Mouse (Mus musculus) neural tube, embryonic 12.5 days (tissue): ENCODE measurements around the gene 2900011O08Rik. TPM values are rescaled to one million over a fixed set of nuclear protein-coding genes. Genes with fewer than 3 reads are reported as not detected.
"Not testable (repeated sequence)": the region's sequence is repeated elsewhere in the genome, so short reads cannot be mapped to it uniquely, and the experiment has no call there.

ENCODE experiments used
- ATAC-seq: fragments of 200-750 bp; cut with Nextera tagmentation; 2 replicates; pipeline ENCODE4 v1.8.0; 2017; ENCODE audit warnings: low read depth, mild to moderate bottlenecking, moderate TSS enrichment, moderate library complexity; ENCODE audit not compliant: low FRiP score
- H3K27ac ChIP-seq: fragments of 300-500 bp; sonication (generic); 2 replicates; pipeline ENCODE4 v1.5.1; 2016
- H3K27me3 ChIP-seq: fragments of 300-500 bp; sonication (generic); replicated peaks from 2 replicates; pipeline ENCODE4 v1.6.1; 2016; ENCODE audit warnings: mild to moderate bottlenecking
- H3K36me3 ChIP-seq: fragments of 300-500 bp; sonication (generic); 2 replicates; pipeline ENCODE4 v1.6.1; 2016; ENCODE audit warnings: mild to moderate bottlenecking
- H3K4me1 ChIP-seq: fragments of 300-500 bp; sonication (generic); 2 replicates; pipeline ENCODE4 v1.6.1; 2016
- H3K4me2 ChIP-seq: fragments of 300-500 bp; sonication (generic); replicated peaks from 2 replicates; pipeline ENCODE4 v1.6.1; 2016; ENCODE audit warnings: mild to moderate bottlenecking
- H3K4me3 ChIP-seq: fragments of 300-500 bp; sonication (generic); 2 replicates; pipeline ENCODE4 v1.5.1; 2016
- H3K9ac ChIP-seq: fragments of 300-500 bp; sonication (generic); 2 replicates; pipeline ENCODE4 v1.6.1; 2016; ENCODE audit warnings: mild to moderate bottlenecking
- H3K9me3 ChIP-seq: fragments of 300-500 bp; sonication (generic); 2 replicates; pipeline ENCODE4 v1.6.1; 2016; ENCODE audit warnings: mild to moderate bottlenecking
- WGBS: fragments of 180-500 bp; shearing (Covaris S2); methylation state at CpG from one replicate; pipeline ENCODE4 v1.1.7; 2016; 5-methylcytosine and 5-hydroxymethylcytosine counted together
- polyA plus RNA-seq: library from polyadenylated mRNA; unstranded; fragments of >200 nt; fragmentation: Nextera tagmentation; extraction: Ambion mirVana; gene quantifications from 2 replicates; pipeline ENCODE4 v1.2.1, GENCODE M21; 2016

The 2900011O08Rik gene
- polyA plus RNA-seq, 1 experiment from 2014 or later: 62.3 TPM

- 94% methylated on average over 2 of the region's 2 CpGs for WGBS
- no peak for ATAC-seq
- H3K9ac ChIP-seq: no peak overlapping the region
- no peak overlapping the region for H3K4me3 ChIP-seq
- no peaks in the 10 kb centered on the region for H3K27me3 ChIP-seq
- H3K36me3 ChIP-seq: no peaks in the 10 kb centered on the region
- no peaks in the 10 kb centered on the region for H3K4me1 ChIP-seq
- H3K4me2 ChIP-seq: no peak overlapping the region
- H3K27ac ChIP-seq: no peak overlapping the region
- H3K9me3 ChIP-seq: no peaks in the 10 kb centered on the region
These were observed 65.8 kb downstream of the 2900011O08Rik start for GRCm38 (mm10) chr16:14052221-14052620.

DNA sequence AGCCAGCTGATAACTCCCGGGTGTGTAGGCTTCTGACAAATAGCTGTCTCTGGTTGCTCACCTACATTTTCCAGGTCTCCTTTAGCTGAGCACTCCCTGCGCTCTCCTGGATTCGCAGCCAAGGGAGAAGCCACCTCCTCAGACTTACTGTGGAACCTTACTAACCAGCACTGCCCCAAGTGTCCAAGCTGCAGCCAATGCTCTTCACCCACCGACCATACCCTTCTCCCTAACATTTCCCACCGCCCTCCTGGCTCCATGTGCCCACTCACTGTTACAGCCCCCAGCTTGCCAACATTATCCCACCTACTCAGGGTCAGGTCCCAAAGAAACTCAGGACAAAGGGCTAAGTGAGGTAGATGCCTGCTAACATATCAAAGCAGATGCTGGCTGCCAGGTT, 66.7 kb downstream of the 2900011O08Rik start:
- Histone ChIP-seq H3K4me1 (peaks cover 2% of the 10 kb centered on the region; the same call in 1 of the 2 replicates), H3K9me3 (no peaks in the 10 kb centered on the region), H3K36me3 (no peaks in the 10 kb centered on the region), H3K4me2 (no peak overlapping the region), H3K9ac (no peak overlapping the region), H3K4me3 (no peak overlapping the region), H3K27ac (no peak overlapping the region), H3K27me3 (no peaks in the 10 kb centered on the region)
- WGBS: 87% methylated on average over 5 of the region's 5 CpGs
- ATAC-seq: no peak

DNA sequence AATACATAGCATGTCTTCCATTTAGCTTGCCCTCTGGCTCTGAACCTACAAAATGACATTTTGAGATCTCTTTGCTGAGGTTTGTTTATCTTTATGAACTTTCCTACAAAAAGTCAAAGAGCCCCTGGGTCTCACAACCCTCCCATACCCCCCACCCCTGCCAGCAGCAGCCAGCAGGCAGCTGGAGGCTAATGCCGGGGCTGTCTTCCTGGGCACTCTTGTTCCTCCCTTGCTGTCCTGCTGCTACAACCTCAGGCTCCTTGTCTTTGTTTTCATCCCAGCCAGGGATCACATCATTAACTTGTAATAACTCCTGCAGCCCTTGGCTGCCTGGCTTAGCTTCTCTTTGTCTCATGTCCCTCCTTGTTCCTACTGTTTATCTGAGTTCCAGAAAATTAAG, 68.9 kb downstream of the 2900011O08Rik start:
- no peak overlapping the region for H3K4me3 ChIP-seq
- no peaks in the 10 kb centered on the region for H3K27me3 ChIP-seq
- no peak for ATAC-seq
- H3K4me2 ChIP-seq: no peak overlapping the region
- H3K27ac ChIP-seq: no peak overlapping the region
- 19% methylated on average over 1 of the region's 1 CpGs for WGBS
- H3K9ac ChIP-seq: no peak overlapping the region
- H3K9me3 ChIP-seq: no peaks in the 10 kb centered on the region
- H3K4me1 ChIP-seq: peaks cover 9% of the 10 kb centered on the region; the same call in 1 of the 2 replicates
- H3K36me3 ChIP-seq: no peaks in the 10 kb centered on the region

DNA sequence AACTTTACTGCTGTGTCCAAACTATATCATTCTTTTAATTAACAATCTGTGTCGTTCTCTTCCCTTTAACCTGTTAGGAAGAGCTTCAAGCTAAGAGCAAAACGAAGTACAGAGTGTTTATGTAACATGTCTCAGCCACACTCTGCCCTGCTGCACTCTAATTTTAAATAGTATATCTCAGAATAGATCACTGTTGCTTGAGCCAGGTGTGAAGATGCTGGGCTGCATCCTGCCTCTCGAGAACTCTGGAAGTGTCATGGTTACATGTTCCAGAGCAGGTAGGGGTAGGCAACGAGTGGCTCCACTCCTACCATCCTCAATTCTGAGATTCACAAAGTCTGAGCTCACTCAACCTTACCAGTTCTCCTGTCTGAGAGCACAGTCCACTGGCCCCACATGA, 70.3 kb downstream of the 2900011O08Rik start:
- H3K9me3 ChIP-seq: no peaks in the 10 kb centered on the region
- ATAC-seq: no peak
- no peaks in the 10 kb centered on the region for H3K27me3 ChIP-seq
- WGBS: 86% methylated on average over 4 of the region's 4 CpGs
- H3K27ac ChIP-seq: no peak overlapping the region
- peaks cover 9% of the 10 kb centered on the region; the same call in 1 of the 2 replicates for H3K4me1 ChIP-seq
- no peak overlapping the region for H3K9ac ChIP-seq
- H3K4me3 ChIP-seq: no peak overlapping the region
- no peaks in the 10 kb centered on the region for H3K36me3 ChIP-seq
- H3K4me2 ChIP-seq: no peak overlapping the region

GRCm38 (mm10) chr16:14058541-14058940, 72.1 kb downstream of the 2900011O08Rik start:
- ATAC-seq: no peak
- H3K27me3 ChIP-seq: no peaks in the 10 kb centered on the region
- no peak overlapping the region for H3K9ac ChIP-seq
- peaks cover 9% of the 10 kb centered on the region; the same call in 1 of the 2 replicates for H3K4me1 ChIP-seq
- no peaks in the 10 kb centered on the region for H3K9me3 ChIP-seq
- no peak overlapping the region for H3K4me3 ChIP-seq
- H3K27ac ChIP-seq: no peak overlapping the region
- no peak overlapping the region for H3K4me2 ChIP-seq
- H3K36me3 ChIP-seq: no peaks in the 10 kb centered on the region
- 24% methylated on average over 1 of the region's 1 CpGs for WGBS

- 38% methylated on average over 1 of the region's 1 CpGs for WGBS
- ATAC-seq: no peak
- no peak overlapping the region for H3K4me3 ChIP-seq
These were observed 72.9 kb downstream of the 2900011O08Rik start for GRCm38 (mm10) chr16:14059118-14059854.

GRCm38 (mm10) chr16:14059869-14060268, 73.5 kb downstream of the 2900011O08Rik start:
- Histone ChIP-seq H3K4me2 (no peak overlapping the region), H3K27me3 (no peaks in the 10 kb centered on the region), H3K27ac (no peak overlapping the region), H3K9me3 (no peaks in the 10 kb centered on the region), H3K4me3 (no peak overlapping the region), H3K9ac (no peak overlapping the region), H3K36me3 (no peaks in the 10 kb centered on the region), H3K4me1 (peaks cover 9% of the 10 kb centered on the region; the same call in 1 of the 2 replicates)
- ATAC-seq: no peak
- WGBS: 80% methylated on average over 5 of the region's 5 CpGs

More at GRCm38 (mm10) chr16:14059118-14059854, 72.9 kb downstream of the 2900011O08Rik start:
- Histone ChIP-seq H3K4me2 (no peak overlapping the region), H3K4me1 (peaks cover 9% of the 10 kb centered on the region; the same call in 1 of the 2 replicates), H3K9ac (no peak overlapping the region), H3K27ac (no peak overlapping the region), H3K9me3 (no peaks in the 10 kb centered on the region), H3K27me3 (no peaks in the 10 kb centered on the region), H3K36me3 (no peaks in the 10 kb centered on the region)

- ATAC-seq: not testable (repeated sequence)
These were observed 80.2 kb downstream of the 2900011O08Rik start for GRCm38 (mm10) chr16:14066571-14066970.

DNA sequence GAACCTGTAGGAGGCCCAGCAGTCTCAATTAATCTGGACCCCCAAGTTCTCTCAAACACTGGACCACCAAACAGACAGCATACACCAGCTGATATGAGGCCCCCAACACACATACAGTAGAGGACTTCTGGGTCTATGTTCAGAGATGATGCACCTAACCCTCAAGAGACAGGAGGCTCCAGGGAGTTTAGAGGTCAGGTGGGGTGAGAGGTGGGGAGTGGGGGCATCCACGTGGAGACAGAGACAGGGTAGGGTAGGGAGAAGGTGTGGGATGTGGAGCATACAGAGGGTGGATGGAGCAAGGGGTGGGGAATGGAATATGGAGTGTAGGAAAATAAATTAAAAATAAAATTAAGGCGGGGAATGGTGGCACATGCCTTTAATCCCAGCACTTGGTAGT, 82.3 kb downstream of the 2900011O08Rik start:
- not testable (repeated sequence) for H3K4me1 ChIP-seq, H3K27me3 ChIP-seq, H3K9me3 ChIP-seq, H3K36me3 ChIP-seq, H3K9ac ChIP-seq, H3K4me3 ChIP-seq, ATAC-seq, H3K27ac ChIP-seq, H3K4me2 ChIP-seq
- 83% methylated on average over 2 of the region's 2 CpGs for WGBS

More at GRCm38 (mm10) chr16:14066571-14066970, 80.2 kb downstream of the 2900011O08Rik start:
- H3K4me1 ChIP-seq, H3K27me3 ChIP-seq, H3K9ac ChIP-seq, H3K36me3 ChIP-seq, H3K4me2 ChIP-seq, H3K9me3 ChIP-seq, H3K4me3 ChIP-seq, H3K27ac ChIP-seq: not testable (repeated sequence)
- WGBS: 90% methylated on average over 4 of the region's 4 CpGs

DNA sequence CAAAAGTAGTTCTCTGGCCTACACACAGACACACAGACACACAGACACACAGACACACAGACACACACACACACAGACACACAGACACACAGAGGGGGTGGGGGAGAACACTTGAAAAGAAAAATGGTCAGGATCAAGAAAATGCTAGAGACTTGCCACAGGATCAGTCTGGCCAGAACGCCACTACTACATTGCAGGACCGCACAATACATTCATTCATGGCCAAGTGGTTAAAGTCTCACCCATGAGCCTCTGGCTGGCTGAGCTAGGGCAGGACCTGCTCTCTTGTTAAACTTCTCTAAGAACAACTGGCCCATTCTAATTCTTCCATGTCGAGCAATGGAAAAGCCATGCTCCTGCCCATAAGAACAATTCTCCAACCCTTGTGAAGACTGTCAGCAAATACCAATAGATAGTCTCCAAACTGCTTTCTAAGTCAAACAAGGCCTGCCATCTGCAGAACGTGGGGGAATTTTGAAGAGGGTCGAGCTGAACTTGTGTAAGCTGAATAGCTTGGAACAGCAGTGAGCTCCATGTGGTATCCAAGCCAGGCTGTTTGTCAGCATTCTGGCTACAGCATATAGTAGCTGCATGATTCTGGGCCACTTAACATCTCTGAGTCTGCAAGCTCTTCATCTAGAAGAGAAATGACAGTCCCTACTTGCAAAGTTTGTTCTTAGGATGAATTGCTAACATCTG, 84.2 kb downstream of the 2900011O08Rik start:
- no peaks in the 10 kb centered on the region for H3K27me3 ChIP-seq
- no peak overlapping the region for H3K4me3 ChIP-seq
- H3K9me3 ChIP-seq: no peaks in the 10 kb centered on the region
- H3K27ac ChIP-seq: no peak overlapping the region
- WGBS: 80% methylated on average over 5 of the region's 5 CpGs
- H3K4me1 ChIP-seq: no peaks in the 10 kb centered on the region
- H3K4me2 ChIP-seq: no peak overlapping the region
- no peak for ATAC-seq
- no peaks in the 10 kb centered on the region for H3K36me3 ChIP-seq
- no peak overlapping the region for H3K9ac ChIP-seq

DNA sequence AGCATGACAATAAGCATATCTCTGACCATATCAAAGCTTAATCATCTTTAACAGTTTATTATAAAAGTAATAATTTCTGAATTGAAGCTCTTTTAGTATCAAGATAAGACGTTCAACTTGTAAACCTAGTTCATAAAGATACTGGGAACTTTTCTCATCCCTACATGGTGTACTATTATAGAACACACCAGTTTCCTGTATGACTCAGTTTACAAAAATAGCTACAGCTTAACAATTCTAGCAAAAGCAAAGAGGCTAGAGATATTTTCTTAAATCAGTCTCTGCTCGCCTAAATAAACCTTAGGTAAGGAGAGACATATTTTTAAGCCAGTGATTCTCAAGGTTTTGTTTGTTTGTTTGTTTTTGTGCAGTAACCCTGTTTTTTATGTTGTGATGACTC, 96.5 kb downstream of the 2900011O08Rik start:
- Histone ChIP-seq H3K4me3 (no peak overlapping the region), H3K27me3 (no peaks in the 10 kb centered on the region), H3K9ac (no peak overlapping the region), H3K4me1 (no peaks in the 10 kb centered on the region), H3K36me3 (no peaks in the 10 kb centered on the region), H3K4me2 (no peak overlapping the region), H3K9me3 (no peaks in the 10 kb centered on the region), H3K27ac (no peak overlapping the region)
- no peak for ATAC-seq
- WGBS: 87% methylated on average over 2 of the region's 2 CpGs

- H3K9ac ChIP-seq: no peak overlapping the region
- WGBS: 86% methylated on average over 3 of the region's 3 CpGs
- H3K27me3 ChIP-seq: no peaks in the 10 kb centered on the region
- no peak for ATAC-seq
- H3K4me1 ChIP-seq: no peaks in the 10 kb centered on the region
- no peaks in the 10 kb centered on the region for H3K9me3 ChIP-seq
- H3K27ac ChIP-seq: no peak overlapping the region
- no peak overlapping the region for H3K4me2 ChIP-seq
- no peak overlapping the region for H3K4me3 ChIP-seq
- no peaks in the 10 kb centered on the region for H3K36me3 ChIP-seq
These were observed 101.8 kb downstream of the 2900011O08Rik start for GRCm38 (mm10) chr16:14088249-14088648.
